Mouse (Mus musculus): ENCODE data around the gene Rabac1.

DNA sequence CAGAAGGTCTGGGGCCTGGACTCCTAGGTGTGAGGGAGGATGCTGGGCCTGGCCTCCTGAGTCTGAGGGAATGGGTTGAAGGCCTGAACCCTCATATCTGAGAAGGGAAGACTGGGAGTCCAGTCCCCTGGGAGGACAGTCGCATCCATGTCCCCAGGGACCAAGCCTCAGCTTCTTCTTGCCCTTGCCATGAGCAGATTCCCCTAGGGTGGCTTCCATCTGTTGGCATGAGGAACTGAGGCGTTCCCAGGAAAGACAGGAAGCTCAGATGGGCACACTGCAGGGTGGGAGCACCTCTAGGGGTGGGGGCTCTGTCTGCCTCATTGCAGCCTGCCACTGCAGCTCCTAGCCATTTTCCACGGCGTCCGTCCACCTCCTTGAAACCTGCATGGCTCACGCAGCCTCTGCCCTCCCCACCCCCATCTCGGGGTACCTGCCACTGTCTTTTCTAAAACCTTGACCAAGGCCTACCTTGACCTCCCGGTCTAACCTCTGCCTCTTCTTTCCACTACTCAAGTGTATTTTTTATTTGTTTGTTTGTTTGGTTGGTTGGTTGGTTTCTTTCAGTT is 31.4 kb upstream of the Rabac1 start:
- TF ChIP-seq CTCF (IDR thresholded peaks at IDR 0.05; ENCODE audit: borderline replicate concordance, extremely low read depth, insufficient read depth, insufficient read length) (no peak), POLR2A (IDR thresholded peaks at IDR 0.05; ENCODE audit: borderline replicate concordance, extremely low read depth, insufficient read depth, insufficient read length, poor library complexity, severe bottlenecking) (no peak)
